Mouse (Mus musculus) spleen, adult 2 months (tissue): ENCODE data around the gene Acsf3.

Experiments used
- CTCF ChIP-seq: fragments of 200-500 bp; IDR thresholded peaks from 2 replicates; pipeline ENCODE4 v1.5.1; 2011; ENCODE audit warnings: mild to moderate bottlenecking, inconsistent platforms; ENCODE audit not compliant: insufficient read depth, insufficient read length, insufficient replicate concordance; ENCODE audit errors: extremely low read depth
- POLR2A ChIP-seq: fragments of 200-500 bp; IDR thresholded peaks from 2 replicates; pipeline ENCODE4 v1.6.1; 2011; ENCODE audit warnings: low read depth, low read length, inconsistent platforms

DNA sequence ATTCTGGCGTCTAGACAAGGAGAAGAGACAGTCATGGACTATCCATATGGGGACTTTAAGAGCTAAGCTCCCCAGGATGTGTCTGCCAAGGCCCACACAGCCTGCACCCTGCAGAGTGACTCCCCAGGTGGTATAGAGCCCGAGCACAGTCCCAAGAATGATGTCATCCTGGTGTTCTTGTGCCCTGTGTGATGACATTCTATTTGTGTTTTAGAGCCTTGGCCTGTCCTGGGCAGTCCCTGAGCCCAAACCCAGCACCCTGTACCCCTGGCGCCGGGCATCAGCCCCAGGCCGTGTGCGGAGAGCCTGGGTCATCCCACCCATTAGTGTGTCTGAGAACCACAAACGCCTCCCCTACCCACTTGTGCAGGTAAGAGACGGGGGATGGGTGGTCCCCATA lies 81.0 kb downstream of the Acsf3 start:
- TF ChIP-seq POLR2A (no peak), CTCF (no peak)
